Mouse (Mus musculus) embryonic fibroblast, embryonic 13.5 days (primary cell): ENCODE data around the gene Vmn1r85.

Experiments used
- CTCF ChIP-seq: IDR thresholded peaks from 2 replicates; pipeline ENCODE4 v1.5.1; 2011; ENCODE audit warnings: mild to moderate bottlenecking, control low read depth, low read length, moderate library complexity, borderline replicate concordance; ENCODE audit not compliant: insufficient read depth
- POLR2A ChIP-seq: IDR thresholded peaks from 2 replicates; pipeline ENCODE4 v1.6.1; 2011; ENCODE audit warnings: low read depth, mild to moderate bottlenecking, control low read depth, low read length, moderate library complexity

DNA sequence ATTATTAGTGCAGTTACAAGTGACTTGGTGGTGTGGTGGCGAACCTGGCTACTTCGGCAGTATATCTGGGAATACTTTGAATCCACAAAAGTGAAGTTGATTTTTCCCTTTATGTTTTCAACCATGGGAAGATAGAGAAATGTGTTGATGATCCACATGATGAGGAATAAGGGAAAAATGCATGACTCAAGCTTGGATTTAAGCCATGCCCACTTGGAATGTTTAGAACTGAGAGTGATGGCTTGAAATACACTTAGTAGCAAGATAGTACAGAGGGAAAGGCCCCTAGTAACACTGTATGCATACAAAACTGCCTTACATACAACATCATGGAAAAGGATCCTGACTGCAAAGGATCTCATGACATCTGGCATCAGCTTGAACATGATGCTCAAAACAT lies 36.9 kb upstream of the Vmn1r85 start:
- TF ChIP-seq POLR2A (no peak), CTCF (no peak)
